Mouse (Mus musculus): ENCODE data around the gene AI413582.

The AI413582 gene

DNA sequence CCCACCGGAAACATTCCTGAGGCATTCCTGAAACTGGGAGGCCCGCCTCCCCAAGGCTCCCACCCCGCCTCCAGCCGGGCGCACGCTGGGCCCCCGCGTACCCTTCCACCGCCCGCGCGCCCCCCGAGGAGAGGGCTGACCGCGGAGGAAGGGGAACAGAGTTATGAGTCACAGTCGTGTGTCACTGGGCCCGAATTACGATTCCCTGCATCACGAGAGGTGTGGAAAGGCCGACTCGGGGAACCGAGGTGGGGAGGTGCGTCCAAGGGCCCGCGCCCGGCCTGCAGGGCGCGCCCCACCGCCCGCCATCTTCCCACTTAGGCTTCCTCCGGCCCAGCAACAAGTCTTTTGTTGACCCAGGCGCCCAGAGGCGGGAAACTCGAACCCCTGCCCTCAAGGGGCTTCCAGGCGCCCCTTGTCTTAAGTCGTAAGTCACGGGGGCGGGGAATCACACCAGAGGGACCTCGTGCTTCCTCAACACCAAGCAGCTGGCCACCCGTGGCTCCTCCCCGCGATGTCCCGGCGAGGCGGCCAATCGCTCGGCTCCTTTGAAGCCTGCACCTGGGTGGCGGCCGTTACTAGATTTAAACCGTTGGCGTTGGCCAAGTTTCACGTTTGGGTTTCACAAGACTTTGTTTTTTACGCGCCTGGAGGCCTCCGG lies 9.9 kb downstream of the AI413582 start:
- DNase-seq (ENCODE audit: low spot score), result peak; percentile 71

DNA sequence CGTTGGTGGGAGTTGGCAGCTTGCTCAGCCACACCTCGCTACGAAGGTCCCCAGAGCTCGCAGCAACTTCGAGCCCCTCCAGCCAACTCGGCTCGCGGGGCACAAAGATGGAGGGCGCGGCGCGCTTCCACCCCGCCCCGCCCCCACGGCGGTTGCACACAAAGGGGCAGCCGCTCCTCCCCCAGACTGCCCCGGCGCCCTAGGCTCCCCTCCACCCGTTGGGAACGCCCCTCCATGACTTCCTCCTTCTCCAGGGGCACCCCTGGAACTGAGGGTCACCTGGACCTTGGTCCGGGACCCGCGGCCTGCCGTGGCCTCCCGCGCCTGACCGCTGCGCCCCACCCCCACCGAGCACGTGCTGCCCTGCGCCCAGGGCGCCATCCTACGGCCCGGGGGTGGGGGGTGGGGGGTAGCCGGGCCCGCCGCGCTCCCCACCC lies 10.5 kb downstream of the AI413582 start:
- peak; percentile 30 for DNase-seq (ENCODE audit: low spot score)

DNA sequence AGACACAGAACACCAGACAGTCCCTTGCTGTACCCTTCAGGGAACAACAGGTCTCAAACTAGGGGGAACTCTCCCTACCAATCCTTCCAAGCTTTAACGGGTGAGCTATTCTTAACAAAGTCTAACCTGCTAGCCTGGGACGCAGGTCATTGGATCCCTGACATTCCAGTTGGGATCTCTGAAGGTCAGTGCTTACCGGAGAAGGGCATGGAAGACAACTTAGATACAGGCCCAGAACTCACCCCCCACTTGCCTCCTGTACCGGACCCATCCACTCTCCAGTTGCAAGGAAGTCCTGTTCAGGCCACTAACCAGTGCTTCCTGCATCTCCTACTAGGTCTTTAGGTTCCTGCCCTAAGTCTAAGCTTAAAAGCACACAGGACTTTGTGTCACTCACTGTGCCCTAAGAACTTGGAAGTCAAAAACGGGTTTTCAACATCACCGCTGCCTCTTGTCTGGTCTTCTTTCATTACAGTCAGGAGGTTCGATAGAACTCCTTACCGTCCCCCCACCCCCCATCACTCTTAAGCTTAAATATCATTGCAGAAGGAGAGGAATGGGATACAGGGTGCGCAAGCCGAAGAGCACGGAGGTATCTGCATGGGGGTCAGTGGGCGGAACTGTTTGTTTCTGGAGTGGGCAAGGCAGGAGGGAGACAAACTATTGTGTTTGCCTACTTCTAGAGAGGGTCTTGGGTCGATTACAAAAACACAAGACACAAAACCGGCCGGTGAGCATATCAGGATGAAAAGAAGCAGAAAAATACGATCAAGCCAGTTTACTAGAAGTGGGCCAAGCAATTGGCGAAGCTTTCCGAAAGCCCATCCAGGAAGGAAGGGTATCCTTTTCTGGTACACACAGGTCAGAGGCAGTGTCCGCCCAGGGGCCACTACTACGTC lies 11.2 kb downstream of the AI413582 start:
- DNase-seq (ENCODE audit: low spot score), result no peak

DNA sequence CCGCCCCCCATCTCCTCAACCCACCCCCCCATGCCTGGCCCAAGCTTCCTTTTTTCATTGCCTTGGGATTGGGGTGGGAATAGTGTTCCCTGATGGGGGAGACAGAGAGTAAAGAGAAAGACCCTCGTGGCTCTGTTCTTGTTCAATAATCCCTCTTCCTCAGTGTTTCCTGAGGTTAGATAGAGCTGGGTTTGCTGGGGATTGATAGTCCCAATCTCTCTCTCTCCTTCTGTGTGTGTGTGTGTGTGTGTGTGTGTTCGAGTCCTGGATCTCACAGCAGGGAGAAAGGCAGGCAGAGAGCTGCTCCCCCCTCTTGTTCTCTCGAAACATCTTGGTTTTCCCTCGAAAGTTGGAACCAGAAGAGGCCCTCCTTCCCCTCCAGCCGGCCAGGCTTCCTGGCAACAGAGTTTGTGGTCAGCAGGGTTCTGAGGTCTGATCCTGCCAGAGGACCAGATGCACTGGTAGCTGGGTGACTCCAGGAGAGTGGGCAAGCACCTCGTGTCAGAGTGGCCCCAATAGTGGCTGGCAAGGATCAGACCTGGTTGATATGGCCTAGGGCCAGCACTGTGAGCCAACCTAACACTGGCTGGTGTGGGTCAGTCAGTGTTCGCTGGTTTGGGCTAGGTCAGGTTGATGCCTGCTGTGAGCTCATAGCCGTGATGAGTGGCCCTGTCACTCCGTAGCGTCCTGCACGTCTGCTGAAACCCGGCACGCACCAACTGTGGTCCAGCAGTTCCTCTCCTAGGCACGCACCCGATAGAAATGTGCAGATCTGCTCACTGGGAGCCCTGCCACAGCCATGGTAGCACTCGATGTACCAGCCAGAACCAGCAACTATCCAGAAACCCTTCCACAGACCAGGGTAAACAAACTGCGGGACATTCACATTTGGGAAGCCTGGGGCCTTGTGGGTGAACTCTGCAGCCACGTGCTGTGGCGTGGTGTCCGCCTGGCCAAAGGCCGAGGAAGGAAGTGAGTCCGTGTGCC lies 13.0 kb downstream of the AI413582 start:
- no peak for DNase-seq (ENCODE audit: low spot score)

DNA sequence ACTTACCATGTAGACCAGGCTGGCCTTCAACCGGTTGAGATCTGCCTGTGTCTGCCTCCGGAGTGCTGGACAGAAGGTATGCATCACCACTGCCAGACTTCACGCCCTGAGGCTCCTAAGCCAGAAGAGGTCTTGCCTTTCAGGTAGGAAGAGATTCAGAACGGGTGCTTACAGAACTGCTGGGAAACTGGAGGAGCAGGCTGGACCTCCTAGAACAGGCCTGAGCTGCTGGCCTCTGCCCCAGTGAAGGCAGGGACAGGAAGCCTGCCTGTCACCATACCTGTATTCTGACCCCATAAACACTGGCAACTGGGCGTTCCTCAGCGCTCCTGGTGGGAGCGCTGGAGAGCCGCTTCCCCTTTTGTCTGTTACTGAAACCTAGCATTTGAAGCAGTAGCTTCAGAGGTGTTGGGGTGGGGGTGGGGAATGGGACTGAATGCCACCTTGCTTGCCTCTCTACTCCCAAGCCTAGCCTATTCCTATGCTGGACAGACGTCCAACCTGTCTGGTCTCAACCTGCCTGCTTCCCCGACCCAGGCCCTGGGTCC lies 14.1 kb downstream of the AI413582 start:
- DNase-seq (ENCODE audit: low spot score), result no peak

DNA sequence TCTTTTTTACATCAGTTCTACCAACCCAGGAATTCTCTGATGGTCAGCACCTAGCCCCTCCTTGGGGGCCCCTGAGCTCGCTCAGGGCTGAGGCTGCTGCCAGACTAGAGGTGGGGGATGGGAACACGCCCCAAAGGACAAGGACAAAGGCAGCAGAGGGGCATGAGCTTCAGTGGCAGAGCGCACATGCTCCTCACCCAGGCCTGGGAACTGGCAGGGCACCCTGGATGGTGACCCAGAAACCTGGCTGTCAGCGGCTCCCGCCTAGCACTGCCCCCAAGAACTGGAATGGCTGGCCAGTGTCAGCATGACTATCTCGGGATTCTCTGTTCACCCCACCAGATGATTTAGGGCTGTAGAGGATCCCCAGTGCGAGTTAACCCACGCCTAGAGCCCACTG lies 16.3 kb downstream of the AI413582 start:
- DNase-seq (ENCODE audit: low spot score), result no peak

DNA sequence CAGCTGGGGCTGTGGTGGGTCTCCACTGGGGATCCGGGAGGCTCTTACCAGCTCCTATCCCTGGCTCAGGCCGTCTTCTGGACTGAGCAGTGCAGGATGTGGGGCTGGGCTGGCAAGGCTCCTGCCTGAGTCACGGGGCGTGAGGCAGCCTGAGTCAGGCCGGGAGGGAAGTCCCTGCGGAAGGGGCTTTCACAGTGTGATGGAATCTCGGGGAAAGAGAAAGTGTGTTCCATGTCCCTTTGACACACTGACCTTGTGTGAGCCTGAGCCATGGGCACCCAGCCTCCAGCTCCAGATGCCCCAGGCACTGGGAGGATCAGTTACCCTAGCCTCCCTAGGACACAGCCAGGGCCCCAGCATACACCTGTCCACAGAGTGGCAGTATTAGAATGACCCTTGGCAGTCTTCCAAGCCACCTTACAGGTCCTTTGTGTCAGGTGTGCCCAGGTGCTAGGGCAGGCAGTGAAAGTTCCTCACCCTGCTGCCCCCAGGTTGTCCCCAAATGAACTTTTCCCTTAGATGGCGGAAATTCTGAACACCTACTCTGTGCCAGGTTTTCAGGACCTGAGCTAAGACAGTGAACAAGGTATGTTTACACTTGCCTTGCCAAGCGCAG lies 18.2 kb downstream of the AI413582 start:
- DNase-seq (ENCODE audit: low spot score), result no peak

DNA sequence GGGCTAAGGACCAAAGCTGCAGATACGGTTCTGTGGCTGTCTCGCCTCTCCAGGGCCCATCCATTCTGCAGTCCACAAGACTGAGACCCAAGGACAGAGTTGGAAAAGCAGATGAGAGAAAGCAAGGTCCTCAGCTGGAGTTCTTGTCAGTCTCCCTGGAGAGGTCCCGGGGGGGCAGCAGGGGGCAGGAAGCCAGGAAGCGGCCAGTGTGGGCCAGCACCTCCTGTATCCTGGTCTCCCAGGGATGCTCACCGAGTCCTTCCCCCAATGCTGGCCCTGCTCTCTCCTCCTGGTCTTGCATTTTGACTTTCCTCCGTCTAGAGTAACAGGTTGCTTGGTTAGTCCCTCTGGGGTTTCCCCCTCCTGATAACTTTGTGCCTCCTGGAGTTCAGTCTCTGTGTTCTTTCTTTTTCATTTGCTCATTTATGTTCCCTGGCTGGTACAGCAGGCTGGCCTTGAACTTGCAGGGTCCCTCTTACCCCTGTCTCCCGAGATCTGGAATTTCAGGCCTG lies 18.9 kb downstream of the AI413582 start:
- no peak for DNase-seq (ENCODE audit: low spot score)

DNA sequence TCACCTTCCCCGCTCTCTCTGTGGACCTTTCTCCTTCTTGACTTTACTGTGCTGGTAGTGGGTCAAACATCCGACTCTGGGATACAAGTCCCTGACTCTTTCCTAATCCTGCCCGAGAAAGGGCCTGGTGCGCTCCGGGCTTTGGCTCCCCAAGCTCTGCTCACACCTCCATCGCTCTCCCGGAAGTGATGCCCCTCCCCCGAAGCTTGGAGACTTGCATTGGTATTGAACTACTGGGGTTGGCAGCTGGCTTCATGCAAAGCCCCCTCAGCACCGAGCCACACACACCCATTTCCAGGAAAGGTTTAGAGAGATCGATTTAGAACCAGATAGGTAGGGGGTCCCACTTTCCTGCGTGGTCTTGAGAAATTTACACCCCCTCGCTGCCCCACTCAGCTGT lies 19.6 kb downstream of the AI413582 start:
- no peak for DNase-seq (ENCODE audit: low spot score)

DNA sequence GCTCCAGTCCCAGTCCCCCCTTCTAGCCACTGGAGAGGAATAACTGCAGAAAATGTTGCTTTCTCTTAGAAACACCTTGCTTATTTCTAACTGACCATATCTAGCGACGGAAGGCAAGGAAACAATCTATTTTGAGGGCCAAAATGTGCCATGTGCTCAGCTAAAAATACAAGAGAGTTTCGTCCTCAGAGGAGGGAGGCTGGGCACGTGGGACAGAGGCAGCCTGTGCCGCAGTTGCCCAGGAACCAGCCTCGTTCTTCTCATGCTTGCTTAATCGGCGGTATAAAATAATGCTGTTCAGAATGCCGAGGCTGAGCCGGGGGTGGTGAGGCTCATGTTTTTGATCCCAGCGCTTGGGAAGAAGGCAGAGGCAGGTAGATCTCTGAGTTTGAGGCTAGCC lies 21.0 kb downstream of the AI413582 start:
- DNase-seq (ENCODE audit: low spot score), result no peak

DNA sequence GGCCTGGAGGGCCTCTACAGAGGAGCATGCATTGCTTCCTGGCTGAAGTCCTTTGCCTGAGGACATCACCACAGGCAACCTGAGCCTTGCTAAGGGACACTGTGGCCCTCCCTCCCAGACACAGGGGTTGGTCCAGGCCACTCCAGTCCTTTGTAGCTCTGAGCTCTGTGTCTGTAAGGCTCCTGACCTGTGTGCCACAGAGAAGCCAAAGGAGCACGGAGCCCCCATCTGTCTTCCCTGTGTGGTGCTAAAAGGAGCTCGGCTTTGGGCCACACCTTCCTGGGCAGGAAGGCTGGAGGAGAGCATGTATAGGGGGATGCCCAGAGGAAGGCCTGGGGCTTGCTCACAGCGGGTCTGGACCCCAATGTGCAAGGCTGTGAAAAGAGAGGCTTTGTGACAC lies 23.6 kb downstream of the AI413582 start:
- no peak for DNase-seq (ENCODE audit: low spot score)

DNA sequence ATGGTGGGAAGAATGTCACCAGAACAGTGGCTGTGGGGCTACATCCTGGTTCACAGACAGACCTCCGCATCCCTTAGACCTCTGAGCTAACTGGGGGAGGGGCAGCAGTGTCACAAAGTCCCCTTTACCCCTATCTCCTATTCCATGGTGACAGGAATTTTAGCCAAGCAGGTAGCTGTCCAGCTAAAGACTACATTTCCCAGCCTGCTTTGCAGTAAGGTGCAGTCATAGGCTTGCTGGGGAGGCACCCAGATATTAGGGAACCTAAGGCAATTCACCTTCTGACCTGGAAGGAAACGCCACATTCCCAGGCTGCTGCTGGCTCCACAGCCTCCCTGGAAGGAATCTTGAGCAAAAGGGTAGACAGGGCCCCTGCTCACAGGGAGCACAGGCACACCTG lies 24.3 kb downstream of the AI413582 start:
- no peak for DNase-seq (ENCODE audit: low spot score)

DNA sequence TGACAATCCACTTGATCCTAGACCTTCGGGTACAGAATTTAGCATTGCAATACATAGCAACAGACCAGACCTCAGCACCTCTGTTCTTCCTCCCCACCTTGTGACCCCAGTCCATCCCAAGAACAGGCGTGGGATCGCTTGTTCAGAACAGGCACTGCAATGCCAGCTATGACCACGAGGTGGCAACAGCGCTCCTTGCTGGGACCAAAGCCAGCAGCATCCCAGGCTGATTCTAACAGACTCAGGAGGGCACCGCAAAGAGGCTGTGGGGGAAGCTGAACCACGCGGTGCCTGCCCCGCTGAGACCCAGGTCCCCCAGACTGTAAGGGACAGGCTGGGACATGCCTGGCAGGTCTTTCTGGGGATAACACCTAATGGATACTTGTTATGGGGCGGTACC lies 30.8 kb downstream of the AI413582 start:
- peak; percentile 86 for DNase-seq (ENCODE audit: low spot score)

DNA sequence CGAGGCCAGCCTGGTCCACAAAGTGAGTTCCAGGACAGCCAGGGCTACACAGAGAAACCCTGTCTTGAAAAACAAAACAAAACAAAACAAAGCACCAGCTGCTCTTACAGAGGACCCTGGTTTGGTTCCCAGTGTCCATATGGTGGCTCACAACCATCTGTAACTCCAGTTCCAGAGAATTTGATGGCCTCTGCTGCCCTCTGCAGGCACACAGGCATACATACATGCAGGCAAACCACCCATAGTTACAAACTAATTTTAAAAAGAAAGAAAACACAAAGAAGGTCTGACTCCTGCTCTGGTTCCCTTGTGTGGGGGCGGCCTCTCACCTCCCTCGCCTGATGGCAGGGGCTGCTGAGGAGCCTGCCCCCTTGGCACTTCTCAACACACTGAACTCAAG lies 32.2 kb downstream of the AI413582 start:
- DNase-seq (ENCODE audit: low spot score), result no peak

DNA sequence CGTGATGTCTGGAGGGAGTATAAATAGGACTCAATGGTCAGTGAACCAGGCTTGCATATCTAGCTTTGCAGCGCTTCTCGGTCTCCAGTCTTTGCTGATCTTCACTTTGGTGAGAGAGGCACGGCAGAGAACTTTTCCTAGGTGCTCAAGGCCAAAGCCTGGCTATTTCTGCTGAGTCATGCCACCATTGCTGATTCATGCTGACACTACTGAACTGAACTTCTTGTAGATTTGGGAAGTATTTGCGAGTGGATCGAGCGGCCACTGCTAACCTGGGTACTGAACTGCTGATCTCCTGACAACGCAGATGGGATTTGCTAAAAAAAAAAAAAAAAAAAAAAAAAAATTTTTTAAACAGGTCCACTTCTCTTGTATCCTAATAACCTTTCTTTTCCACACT lies 33.5 kb downstream of the AI413582 start:
- DNase-seq (ENCODE audit: low spot score), result no peak

DNA sequence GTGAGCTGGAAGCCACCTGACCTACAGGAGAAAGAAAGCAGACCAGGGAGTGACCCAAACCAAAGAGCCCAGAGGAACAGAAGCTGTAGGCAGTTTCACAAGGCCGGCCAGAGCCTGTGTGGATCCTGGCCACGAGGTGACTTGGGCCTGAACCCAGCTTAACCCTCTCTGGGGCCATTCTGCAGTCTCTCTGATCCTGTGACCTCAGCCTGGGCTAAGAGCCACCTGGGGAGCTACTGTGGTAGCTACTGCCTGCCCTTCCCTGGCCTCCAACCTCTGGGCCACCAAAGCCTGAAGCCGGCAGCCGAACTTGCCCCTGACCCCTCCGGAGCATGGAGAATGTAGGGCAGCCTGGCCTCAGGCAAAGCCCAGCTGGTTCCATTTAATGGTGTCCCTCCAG lies 36.8 kb downstream of the AI413582 start:
- DNase-seq (ENCODE audit: low spot score), result no peak

DNA sequence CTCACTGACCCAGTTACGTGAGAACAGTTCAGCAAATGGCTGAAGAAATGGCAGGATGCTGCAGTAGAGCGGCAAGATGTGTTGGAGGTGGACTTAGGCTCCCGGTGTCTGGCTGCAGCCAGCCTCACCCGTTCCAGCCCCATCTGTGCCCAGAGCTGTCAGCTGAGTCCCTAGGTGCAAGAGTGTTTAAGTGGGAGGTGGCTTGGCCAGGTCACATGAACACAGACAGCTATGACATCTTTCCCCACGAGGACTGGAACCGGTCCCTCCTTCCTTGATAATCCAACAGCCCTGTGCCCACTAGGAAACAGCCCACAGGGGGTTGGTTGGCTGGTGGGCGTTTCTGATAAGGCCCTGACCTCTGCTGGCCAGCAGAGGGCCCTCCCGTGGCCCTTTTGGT lies 37.5 kb downstream of the AI413582 start:
- DNase-seq (ENCODE audit: low spot score), result no peak

DNA sequence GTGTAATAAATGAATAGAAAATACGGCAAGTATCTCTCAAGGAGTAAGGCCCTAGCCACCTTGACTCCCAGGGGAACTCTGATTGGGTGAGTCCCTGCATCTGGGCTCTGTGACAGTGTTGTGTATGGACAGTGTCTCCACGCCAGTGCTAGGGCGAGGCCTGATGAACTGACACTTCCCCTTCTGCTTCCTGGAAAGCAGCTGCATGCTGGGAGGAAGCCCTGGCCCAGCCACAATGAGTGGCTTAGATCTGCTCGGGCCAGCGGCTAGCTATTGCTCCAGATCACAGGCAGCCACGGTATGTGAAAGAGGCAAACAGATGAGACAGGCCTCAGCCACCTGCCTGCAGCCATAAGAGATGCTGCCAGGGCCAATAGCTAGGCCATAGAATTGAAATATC lies 38.4 kb downstream of the AI413582 start:
- no peak for DNase-seq (ENCODE audit: low spot score)

DNA sequence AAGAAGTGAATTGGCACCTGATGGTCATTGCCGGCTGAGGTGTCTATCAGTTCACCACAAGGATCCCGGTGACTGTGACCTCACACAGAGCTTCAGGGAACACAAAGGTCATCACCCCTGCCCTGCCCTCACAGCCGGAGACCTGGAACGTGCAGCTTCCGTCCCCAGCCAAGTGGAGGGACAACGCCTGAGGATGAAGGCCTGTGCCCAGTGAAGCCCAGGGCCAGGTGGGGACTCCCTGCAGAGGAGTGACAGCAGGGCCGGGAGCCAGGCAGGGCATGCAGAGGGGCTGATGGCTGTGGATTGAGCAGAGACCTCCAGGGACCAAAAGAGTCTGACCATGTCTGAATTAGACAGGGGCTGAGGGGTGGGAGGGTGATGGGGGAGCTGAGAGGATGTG lies 42.4 kb downstream of the AI413582 start:
- DNase-seq (ENCODE audit: low spot score), result no peak

DNA sequence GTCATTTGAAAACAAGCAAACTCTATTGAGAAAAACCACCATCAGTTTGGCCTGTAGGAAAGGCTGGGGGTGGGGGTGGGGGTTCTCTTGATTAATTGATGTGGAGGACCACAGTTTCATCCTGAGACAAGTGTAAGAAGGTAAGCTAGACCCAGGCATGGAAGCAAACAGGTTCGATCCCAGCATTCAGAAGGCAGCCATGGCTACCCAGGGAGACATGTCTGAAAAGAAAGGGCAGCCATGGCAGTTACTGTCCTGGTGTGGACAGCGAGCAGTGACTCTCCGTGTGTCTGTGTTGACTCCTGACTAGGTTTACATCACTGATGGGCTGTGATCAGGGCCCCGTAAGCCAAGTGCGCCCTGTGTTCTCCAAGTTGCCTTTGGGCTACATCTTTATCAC lies 44.3 kb downstream of the AI413582 start, which contains the start of gene Grm4:
Gene Grm4, minus strand, starts transcription at position 101 of the 400 bp plus-strand sequence.
- DNase-seq (ENCODE audit: low spot score), result no peak

DNA sequence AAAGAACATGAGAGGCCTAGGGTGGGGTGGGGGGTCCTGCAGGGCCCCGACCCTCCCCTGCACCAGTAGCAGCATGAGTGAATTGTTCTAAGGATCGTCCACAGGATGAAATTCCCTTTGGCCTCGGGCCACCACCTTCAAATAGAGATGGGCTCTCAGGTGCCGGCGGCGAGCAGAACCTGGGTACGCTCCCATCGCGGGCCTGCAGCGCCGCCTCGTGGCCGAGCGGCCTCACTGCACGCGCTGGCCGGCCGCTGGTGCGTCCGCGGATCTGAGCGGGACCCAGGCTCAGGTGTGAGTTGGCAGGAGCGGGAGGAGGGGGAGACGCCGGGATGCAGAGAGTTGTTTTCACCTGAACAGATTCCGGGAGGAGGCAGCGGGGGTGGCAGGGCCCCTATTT lies 45.0 kb downstream of the AI413582 start:
- peak; percentile 54 for DNase-seq (ENCODE audit: low spot score)
